Mouse (Mus musculus): ENCODE data around the gene Frg2f1. TPM values are rescaled to one million over a fixed set of nuclear protein-coding genes. Genes with fewer than 3 reads are reported as not detected.

Gene Frg2f1
- polyA plus RNA-seq, 1 experiment: 10.0 TPM

DNA sequence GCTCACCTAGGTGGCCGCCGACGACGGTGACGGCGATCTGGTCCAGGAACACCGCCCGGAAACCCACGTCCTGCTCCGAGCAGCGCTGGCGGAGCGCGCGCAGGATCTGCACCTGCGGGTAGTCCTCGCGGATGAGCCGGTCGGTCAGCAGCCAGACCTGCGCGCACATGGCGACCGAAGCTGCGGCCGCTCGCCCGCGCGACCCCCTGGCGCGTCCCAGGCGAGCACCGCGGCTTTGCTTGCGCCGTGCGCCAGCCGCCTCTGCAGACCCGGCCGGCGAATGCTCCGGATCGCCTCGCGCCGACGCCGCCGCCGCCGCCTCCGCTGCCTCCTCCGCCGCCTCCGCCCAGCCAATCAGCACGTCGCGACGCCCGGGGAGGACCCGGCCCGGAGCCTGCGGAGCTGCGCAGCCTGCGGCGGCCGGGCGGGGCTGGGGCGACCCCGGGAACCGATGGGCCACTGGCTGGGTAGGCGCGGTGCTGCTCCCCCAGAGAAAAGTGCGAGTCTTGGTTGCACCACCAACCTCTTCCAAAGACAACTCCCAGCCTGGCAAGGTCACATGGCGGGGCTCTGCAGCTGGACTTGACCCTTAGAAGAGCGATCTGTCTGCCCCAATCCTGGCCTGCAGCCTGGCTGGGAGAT is 46.9 kb downstream of the Frg2f1 start, which contains the start of gene Rimkla:
Rimkla (minus strand) TSS at position 338 of the 642 bp plus-strand sequence.
- DNase-seq (ENCODE audit: low read depth): no peak

DNA sequence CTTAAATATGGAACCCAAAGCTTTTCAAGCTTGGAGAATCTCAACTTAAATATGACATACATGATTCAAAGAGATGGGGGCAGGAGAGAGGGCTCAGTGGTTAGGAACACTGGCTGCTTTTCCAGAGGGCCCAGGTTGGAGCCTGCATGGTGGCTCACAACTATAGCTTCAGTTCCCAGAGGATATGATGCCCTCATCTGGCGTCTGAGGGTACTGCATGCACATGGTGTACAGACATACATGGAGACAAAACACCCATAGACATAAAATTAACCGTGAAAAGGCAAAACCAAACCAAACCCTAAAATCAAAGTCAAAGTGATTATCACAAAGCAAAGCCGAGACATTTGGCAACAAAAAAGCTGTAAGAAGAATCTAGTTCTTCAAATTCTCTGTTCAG is 48.5 kb downstream of the Frg2f1 start:
- DNase-seq (ENCODE audit: low read depth): no peak

DNA sequence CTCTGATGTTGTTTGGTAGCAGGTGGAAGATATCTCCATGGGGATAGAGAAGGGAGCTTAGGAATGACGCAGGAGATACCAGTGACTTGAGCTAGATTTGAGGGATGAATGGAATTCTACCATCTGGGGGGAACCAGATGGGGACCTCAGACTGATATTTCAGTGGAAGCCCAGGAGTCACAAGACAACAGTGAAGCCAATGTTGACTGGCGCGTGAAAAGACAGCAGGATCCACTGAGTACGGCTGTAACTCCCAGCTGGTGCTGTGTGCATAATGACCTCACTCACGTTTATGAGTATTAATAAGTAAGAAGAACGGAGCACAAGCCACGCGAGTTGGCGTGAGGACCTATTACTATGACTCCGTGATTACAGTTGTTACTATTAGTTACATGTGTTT is 49.7 kb downstream of the Frg2f1 start:
- DNase-seq (ENCODE audit: low read depth): no peak

DNA sequence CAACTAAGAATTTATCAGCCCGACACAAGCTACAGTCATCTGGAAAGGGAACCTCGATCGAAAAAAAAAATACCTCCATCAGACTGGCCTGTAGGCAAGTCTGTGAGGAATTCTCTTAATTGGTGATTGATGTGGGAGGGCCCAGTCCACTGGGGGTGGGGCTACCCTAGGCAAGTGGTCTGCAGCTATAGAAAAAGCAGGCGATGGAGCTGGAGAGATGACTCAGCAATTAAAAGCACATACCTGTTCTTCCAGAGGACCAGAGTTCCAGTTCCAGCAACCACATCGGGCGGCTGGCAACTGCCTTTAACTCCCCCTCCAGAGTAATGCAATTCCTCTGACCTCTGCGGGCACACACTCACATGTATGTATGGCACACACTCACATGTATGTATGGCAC is 54.4 kb downstream of the Frg2f1 start:
- no peak for DNase-seq (ENCODE audit: low read depth)

DNA sequence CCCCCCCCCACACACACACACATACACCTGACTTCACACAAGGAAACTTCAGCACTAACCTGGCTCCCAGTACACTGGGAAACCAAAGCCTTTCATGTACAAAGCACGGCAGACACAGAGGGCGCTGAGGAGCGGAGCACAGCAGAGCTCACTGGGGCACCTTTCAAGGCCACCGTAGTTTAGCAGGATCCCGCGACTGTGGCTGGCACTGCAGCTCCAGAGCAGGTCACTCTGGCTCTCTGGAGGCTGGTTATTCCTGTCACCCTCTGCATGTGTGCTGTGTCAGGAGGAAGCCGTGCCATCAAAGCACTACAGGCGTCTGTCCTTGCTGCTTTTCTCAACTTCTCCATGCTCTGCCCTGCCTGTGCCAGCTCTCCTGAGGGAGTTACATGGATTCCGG is 56.3 kb downstream of the Frg2f1 start:
- DNase-seq (ENCODE audit: low read depth): no peak

Other genes starting within 250 kb of the Frg2f1 start
- gene Ybx1, start 244.9 kb downstream of the Frg2f1 start, polyA plus RNA-seq (2012; rRNA removed): 130 and 192 TPM in 2 replicates
- 9.1 and 9.5 TPM in 2 replicates for gene Ppih, start 219.0 kb downstream of the Frg2f1 start, polyA plus RNA-seq (2012; rRNA removed)
- 1.1 and 2.0 TPM in 2 replicates for gene Ccdc30, start 124.0 kb downstream of the Frg2f1 start, polyA plus RNA-seq (2012; rRNA removed)
- gene Ppcs, start 117.1 kb downstream of the Frg2f1 start, polyA plus RNA-seq (2012; rRNA removed): 14.0 and 15.4 TPM in 2 replicates
- gene Zmynd12, start 116.7 kb downstream of the Frg2f1 start, polyA plus RNA-seq (2012; rRNA removed): 3.4 and 4.5 TPM in 2 replicates
- gene Rimkla, start 46.9 kb downstream of the Frg2f1 start, polyA plus RNA-seq (2012; rRNA removed): 0.05 and 0.31 TPM in 2 replicates
- gene Foxj3, start 2.5 kb downstream of the Frg2f1 start, polyA plus RNA-seq (2012; rRNA removed): 14.0 and 15.0 TPM in 2 replicates
- gene Guca2a, start 98.2 kb upstream of the Frg2f1 start, polyA plus RNA-seq (2012; rRNA removed): 0.68 TPM in 1 of 2 replicates, not detected in the other
- gene Guca2b, start 119.4 kb upstream of the Frg2f1 start, polyA plus RNA-seq (2012; rRNA removed): 0.53 and 0.84 TPM in 2 replicates
- gene Hivep3, start 194.3 kb upstream of the Frg2f1 start, polyA plus RNA-seq (2012; rRNA removed): 18.2 and 20.9 TPM in 2 replicates